Mouse (Mus musculus) heart, postnatal 0 days (tissue): ENCODE results near the gene Cdk1.

Experiments used
- CTCF ChIP-seq: IDR thresholded peaks from 2 replicates; pipeline ENCODE4 v1.5.1; 2016; ENCODE audit warnings: antibody characterized with exemption, control low read depth, low read depth
- EP300 ChIP-seq: IDR thresholded peaks from 2 replicates; pipeline ENCODE4 v1.6.1; 2016; ENCODE audit warnings: antibody characterized with exemption, low read depth

GRCm38 (mm10) chr10:69326433-69326832, 26.3 kb downstream of the Cdk1 start:
- no peak for TF ChIP-seq CTCF
- TF ChIP-seq EP300, result no peak
